Mouse (Mus musculus): ENCODE results near the gene Gchfr.

DNA sequence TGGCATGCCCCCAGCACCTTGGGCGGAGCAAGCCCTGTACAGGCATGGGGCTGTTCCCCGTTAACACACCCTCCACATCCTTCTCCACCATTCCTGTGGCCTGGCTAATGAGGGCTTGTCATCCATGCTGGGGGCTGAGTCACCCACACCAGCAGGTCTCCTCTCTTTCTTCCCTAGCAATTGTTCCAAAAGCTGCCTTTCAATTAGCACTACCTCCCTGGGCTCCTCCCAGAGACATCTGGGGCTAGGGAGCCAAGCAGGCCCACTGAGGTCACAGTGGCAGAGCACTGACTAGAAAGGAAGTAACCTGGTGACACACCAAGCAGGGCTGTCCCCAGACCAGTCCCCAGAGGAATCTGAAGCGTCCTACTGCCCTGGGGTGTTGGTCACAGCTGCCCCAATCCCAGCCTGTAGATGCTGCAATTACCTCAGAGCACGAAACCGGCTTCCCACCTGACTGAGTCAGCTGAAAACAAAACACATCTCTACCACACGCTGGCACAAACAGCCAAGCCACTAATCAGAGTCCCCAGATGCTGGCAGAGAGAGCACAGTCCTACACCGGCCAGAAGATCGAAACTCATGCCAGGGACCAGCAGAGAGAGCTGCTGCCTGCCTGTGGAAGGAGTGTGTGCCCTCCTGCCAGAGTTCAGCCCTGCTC, 6.5 kb downstream of the Gchfr start, which contains the start of gene Gm14137:
- TF ChIP-seq CTCF (IDR thresholded peaks at IDR 0.05; ENCODE audit: extremely low read depth, insufficient read depth, low read length), result no peak
- TF ChIP-seq POLR2A (IDR thresholded peaks at IDR 0.05; ENCODE audit: extremely low read depth, insufficient read depth, low read length), result no peak
